Mouse (Mus musculus) lung, embryonic 14.5 days (tissue): ENCODE results near the gene Car5a. TPM values are rescaled to one million over a fixed set of nuclear protein-coding genes. Genes with fewer than 3 reads are reported as not detected.

Source experiments
- ATAC-seq: fragments of 200-750 bp; cut with Nextera tagmentation; 2 replicates; pipeline ENCODE4 v1.8.0; 2017; ENCODE audit warnings: mild to moderate bottlenecking, moderate TSS enrichment, moderate library complexity; ENCODE audit not compliant: insufficient read depth
- DNase-seq: peaks from one replicate; pipeline ENCODE4 v3.0.0-alpha.2; 2015
- H3K27ac ChIP-seq: fragments of 300-500 bp; sonication (generic); 2 replicates; pipeline ENCODE4 v1.5.1; 2014; ENCODE audit warnings: low read depth, mild to moderate bottlenecking, moderate library complexity
- H3K27me3 ChIP-seq: fragments of 300-500 bp; sonication (generic); 2 replicates; pipeline ENCODE4 v1.6.1; 2014; ENCODE audit warnings: low read length, control low read depth; ENCODE audit not compliant: insufficient read depth
- H3K36me3 ChIP-seq: fragments of 300-500 bp; sonication (generic); 2 replicates; pipeline ENCODE4 v1.6.1; 2014; ENCODE audit warnings: control low read depth; ENCODE audit not compliant: insufficient read depth
- H3K4me1 ChIP-seq: fragments of 300-500 bp; sonication (generic); 2 replicates; pipeline ENCODE4 v1.6.1; 2014; ENCODE audit warnings: antibody characterized with exemption, control low read depth; ENCODE audit not compliant: insufficient read depth
- H3K4me2 ChIP-seq: fragments of 300-500 bp; sonication (generic); 2 replicates; pipeline ENCODE4 v1.6.1; 2014; ENCODE audit warnings: mild to moderate bottlenecking
- H3K4me3 ChIP-seq: fragments of 300-500 bp; sonication (generic); 2 replicates; pipeline ENCODE4 v1.5.1; 2014; ENCODE audit warnings: low read depth, low read length
- H3K9ac ChIP-seq: fragments of 300-500 bp; sonication (generic); 2 replicates; pipeline ENCODE4 v1.6.1; 2014
- H3K9me3 ChIP-seq: fragments of 300-500 bp; sonication (generic); 2 replicates; pipeline ENCODE4 v1.6.1; 2016; ENCODE audit warnings: low read depth, low read length, control low read depth
- CTCF ChIP-seq: IDR thresholded peaks from 2 replicates; pipeline ENCODE4 v1.5.1; 2016; ENCODE audit warnings: antibody characterized with exemption, low read depth
- WGBS: fragments of 180-500 bp; shearing (Covaris S2); extraction: QIAGEN DNeasy Blood & Tissue Kit; methylation state at CpG from one replicate; pipeline ENCODE4 v1.1.7; 2014; 5-methylcytosine and 5-hydroxymethylcytosine counted together
- microRNA-seq: library from miRNA; unstranded; fragments of <30 nt; microRNA quantifications from one replicate; pipeline ENCODE4, GENCODE M21; 2016; ENCODE audit warnings: borderline number of aligned reads
- polyA plus RNA-seq: library from polyadenylated mRNA; unstranded; fragments of >200 nt; fragmentation: Nextera tagmentation; extraction: Ambion mirVana; gene quantifications from 2 replicates; pipeline ENCODE4 v1.2.1, GENCODE M21; 2014

Gene Car5a
- polyA plus RNA-seq, 1 experiment from 2014 or later, result not detected

DNA sequence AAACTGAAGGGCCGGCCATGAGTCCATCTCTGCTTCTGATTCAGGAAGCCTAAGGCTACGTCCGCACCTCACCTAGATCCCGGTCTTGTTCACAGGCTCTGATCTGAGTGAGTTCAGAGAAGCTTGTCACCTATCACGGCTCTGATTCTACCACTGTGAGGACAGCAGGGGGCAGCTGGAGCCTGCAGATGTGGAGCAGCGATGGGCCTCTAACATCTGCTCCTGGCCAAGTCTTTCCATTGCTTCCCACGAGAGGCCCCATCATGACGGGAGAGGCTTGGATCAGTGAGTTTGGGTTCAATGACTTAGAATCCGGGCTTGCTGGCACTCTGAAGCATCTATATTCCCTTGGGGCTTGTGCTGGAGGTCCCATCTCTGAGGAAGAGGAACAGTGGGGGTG is 70.7 kb downstream of the Car5a start:
- Histone ChIP-seq H3K4me2 (no peak overlapping the region), H3K4me3 (no peak overlapping the region), H3K27ac (no peak overlapping the region), H3K4me1 (peaks cover 9% of the 10 kb centered on the region), H3K9ac (no peak overlapping the region), H3K9me3 (no peaks in the 10 kb centered on the region), H3K27me3 (no peaks in the 10 kb centered on the region), H3K36me3 (no peaks in the 10 kb centered on the region)
- DNase-seq (peak; percentile 83), ATAC-seq (peak; percentile 55)
- TF ChIP-seq CTCF, result peak; percentile 83
- 43% methylated on average over 9 of the region's 9 CpGs for WGBS

DNA sequence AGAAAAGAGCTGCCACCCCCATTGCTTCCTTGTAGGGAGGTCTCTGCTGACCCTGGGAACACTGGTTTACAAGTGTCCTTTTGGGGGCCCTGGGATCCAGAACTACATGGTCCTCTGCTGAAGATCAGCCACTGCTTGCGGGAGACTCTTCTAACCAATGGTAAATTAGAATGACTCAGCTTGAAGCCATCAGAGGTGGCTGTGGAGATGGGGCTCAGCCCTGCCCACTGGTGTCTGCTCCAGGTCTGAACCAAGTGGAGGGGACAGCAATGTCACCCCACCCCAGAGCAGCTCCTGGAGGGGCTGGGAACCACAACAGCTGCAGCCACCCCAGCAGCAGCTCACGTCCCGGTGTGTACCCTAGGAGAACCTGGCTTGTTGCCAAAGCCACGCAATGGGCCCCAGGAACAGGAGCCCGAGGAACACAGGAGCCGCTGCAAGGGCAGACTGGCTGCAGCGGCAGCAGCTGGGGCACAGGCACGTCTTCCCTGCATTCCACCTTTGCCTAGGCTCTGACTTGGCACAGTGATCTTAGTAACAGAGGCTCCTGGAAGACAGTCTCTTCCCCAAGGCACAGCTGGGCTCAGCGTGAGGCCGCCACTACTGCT is 72.8 kb downstream of the Car5a start:
- ATAC-seq (peak; percentile 32; the same call in 1 of the 2 replicates), DNase-seq (peak; percentile 65)
- TF ChIP-seq CTCF, result no peak
- peaks cover 9% of the 10 kb centered on the region for H3K4me1 ChIP-seq
- no peak overlapping the region for H3K9ac ChIP-seq
- no peak overlapping the region for H3K4me3 ChIP-seq
- WGBS, result 16% methylated on average over 10 of the region's 10 CpGs
- H3K27me3 ChIP-seq, result no peaks in the 10 kb centered on the region
- no peaks in the 10 kb centered on the region for H3K36me3 ChIP-seq
- H3K9me3 ChIP-seq, result no peaks in the 10 kb centered on the region
- H3K27ac ChIP-seq, result no peak overlapping the region
- no peak overlapping the region for H3K4me2 ChIP-seq

DNA sequence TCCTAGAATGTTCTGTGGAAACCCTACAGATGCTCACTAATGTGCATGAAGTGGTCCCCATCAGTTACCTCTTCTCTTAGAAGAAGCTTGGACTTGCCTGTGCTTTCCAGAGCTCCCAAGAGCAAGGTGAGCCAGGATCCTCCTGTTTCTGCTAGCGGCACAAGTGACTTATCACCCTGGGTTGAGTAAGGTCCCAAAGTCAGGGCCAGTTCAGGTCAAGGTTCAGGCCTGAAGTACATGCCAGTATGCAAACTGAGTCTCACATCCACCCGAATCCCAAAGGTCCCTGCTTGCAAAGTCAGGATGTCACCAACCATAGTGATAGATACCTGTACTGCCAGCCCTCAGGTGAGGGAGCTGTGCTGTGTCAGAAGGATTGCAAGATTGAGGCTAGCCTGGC is 74.5 kb downstream of the Car5a start:
- Histone ChIP-seq H3K4me1 (peaks cover 9% of the 10 kb centered on the region), H3K27ac (no peak overlapping the region), H3K36me3 (no peaks in the 10 kb centered on the region), H3K4me3 (no peak overlapping the region), H3K9ac (no peak overlapping the region), H3K27me3 (no peaks in the 10 kb centered on the region), H3K9me3 (no peaks in the 10 kb centered on the region), H3K4me2 (no peak overlapping the region)
- ATAC-seq (no peak), DNase-seq (no peak)
- no peak for TF ChIP-seq CTCF
- WGBS, result 86% methylated on average over 2 of the region's 2 CpGs

DNA sequence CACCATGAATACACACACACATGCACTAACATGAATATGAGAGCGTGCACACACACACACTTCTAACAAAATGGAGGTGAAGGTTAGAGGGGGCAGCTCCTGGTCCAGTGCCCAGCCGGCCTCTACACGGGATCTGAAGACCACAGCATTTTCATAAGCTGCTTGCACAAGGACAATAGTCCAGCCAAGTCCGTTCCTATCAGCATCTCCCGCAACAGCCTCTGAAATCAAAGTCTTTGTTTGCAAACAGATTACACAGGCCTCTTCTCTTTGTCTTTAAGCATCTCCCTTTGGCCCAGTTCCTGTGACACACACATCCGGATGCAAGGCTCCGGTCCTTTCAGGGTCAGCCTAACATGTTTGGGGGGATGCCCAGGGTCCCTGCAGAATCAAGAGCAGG is 75.8 kb downstream of the Car5a start:
- Histone ChIP-seq H3K9me3 (no peaks in the 10 kb centered on the region), H3K27me3 (no peaks in the 10 kb centered on the region), H3K4me1 (peaks cover 9% of the 10 kb centered on the region), H3K36me3 (no peaks in the 10 kb centered on the region), H3K4me3 (no peak overlapping the region), H3K27ac (no peak overlapping the region), H3K4me2 (no peak overlapping the region), H3K9ac (no peak overlapping the region)
- DNase-seq, result no peak
- WGBS, result 82% methylated on average over 7 of the region's 7 CpGs
- no peak for TF ChIP-seq CTCF
- no peak for ATAC-seq

DNA sequence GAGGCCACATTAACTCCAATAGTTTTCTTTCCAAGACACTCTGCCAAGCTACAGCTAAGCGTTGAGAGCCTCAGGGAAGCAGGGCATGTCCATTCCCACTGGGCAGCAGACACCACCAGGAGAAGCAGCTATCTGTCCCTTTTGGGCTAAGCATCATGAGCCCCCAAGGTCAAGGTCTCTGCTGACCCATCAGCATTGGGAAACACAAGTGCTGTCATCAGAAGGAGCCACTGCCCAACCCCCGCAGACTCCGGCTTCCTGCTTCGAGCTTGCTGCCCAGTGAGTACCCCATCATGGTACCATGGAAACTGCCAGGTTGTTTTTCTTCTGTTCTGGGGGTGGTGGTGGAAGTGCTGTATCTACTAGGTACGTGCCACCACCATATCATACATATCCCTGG is 76.5 kb downstream of the Car5a start:
- Histone ChIP-seq H3K4me3 (no peak overlapping the region), H3K27ac (no peak overlapping the region), H3K27me3 (no peaks in the 10 kb centered on the region), H3K9me3 (no peaks in the 10 kb centered on the region), H3K4me2 (no peak overlapping the region), H3K4me1 (peaks cover 9% of the 10 kb centered on the region), H3K9ac (no peak overlapping the region), H3K36me3 (no peaks in the 10 kb centered on the region)
- no peak for TF ChIP-seq CTCF
- WGBS, result 86% methylated on average over 5 of the region's 5 CpGs
- DNase-seq (no peak), ATAC-seq (no peak)

Small RNA genes lying within 50 kb of the gene (microRNA-seq; reads per million reads assigned to microRNA genes)
- gene Mir7237, result 1.2 reads per million

Other genes starting within 250 kb of the Car5a start
- 0.22 and 0.42 TPM in 2 replicates for gene Jph3, start 215.3 kb downstream of the Car5a start, polyA plus RNA-seq
- 42.2 and 47.7 TPM in 2 replicates for gene Klhdc4, start 115.3 kb downstream of the Car5a start, polyA plus RNA-seq
- 27.3 and 28.8 TPM in 2 replicates for gene Slc7a5, start 37.2 kb downstream of the Car5a start, polyA plus RNA-seq
- gene Banp, start 4.8 kb upstream of the Car5a start, polyA plus RNA-seq, result 42.1 and 43.8 TPM in 2 replicates